Mouse (Mus musculus): ENCODE results near the gene Bbs9.

DNA sequence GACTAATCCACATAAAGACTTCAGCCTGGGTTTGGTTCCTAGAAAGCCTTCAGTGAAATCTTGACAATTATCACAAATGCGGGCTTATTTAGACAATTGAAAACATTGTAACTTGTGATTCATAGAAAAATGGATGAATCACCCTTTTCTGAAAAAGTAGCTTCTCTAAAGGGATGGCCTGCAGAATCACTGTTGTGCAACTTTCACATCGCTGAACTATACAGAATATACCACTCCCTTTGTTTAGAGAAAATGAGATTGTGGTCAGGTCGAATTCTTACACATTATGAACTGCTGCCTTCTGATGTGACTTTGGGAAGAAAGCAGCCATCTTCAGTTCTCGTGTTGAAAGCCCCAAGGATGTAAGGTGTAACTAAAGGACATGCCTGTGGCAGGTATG lies 313.3 kb downstream of the Bbs9 start:
- TF ChIP-seq POLR2A (IDR thresholded peaks at IDR 0.05; ENCODE audit: borderline replicate concordance, extremely low read depth, low read depth, low read length) (no peak), CTCF (IDR thresholded peaks at IDR 0.05; ENCODE audit: insufficient read depth, low read length) (no peak)
